Comparison of ENCODE assay signal across 7 mouse cellular contexts in genomic region chr8:9975898-9976611, GRCm38 (mm10). TPM values are rescaled to one million over a fixed set of nuclear protein-coding genes. Genes with fewer than 3 reads are reported as not detected.
A peak's percentile ranks its signal among the peaks of the same experiment; 100 is the strongest.
DNase-seq lines count a peak whose midpoint lies in the region; ATAC-seq lines count a peak whose summit lies in the region.

No protein-coding gene starts in this region.

- DNase-seq in adrenal gland, postnatal 14 days: peak; percentile 99
- peak; percentile 99 for DNase-seq in embryonic facial prominence, embryonic 11.5 days (ENCODE audit: low spot score)
- peak; percentile 99 for DNase-seq in kidney, adult 11 months
- peak; percentile 100 for DNase-seq in limb, embryonic 10.5 days (ENCODE audit: low spot score)
- peak; percentile 96 for DNase-seq in spleen, adult 12 weeks (ENCODE audit: low spot score)

- peak overlapping the region; percentile 76 for H3K9ac ChIP-seq in embryonic facial prominence, embryonic 11.5 days (replicated peaks; ENCODE audit: low read length)
- peak overlapping the region; percentile 77 for H3K9ac ChIP-seq in midbrain, embryonic 13.5 days (replicated peaks)

- H3K27me3 ChIP-seq in embryonic facial prominence, embryonic 11.5 days (ENCODE audit: control insufficient read depth, insufficient read depth, low read length): no peaks in the 10 kb centered on the region
- no peaks in the 10 kb centered on the region for H3K27me3 ChIP-seq in limb, embryonic 10.5 days (ENCODE audit: low read depth, poor library complexity, severe bottlenecking)
- no peaks in the 10 kb centered on the region for H3K27me3 ChIP-seq in midbrain, embryonic 13.5 days

- no peak overlapping the region for H3K27ac ChIP-seq in embryonic facial prominence, embryonic 11.5 days (replicated peaks; ENCODE audit: low read depth, low read length)
- H3K27ac ChIP-seq in limb, embryonic 10.5 days: peak overlapping the region; percentile 85
- H3K27ac ChIP-seq in midbrain, embryonic 13.5 days: peak overlapping the region; percentile 33

- H3K4me1 ChIP-seq in embryonic facial prominence, embryonic 11.5 days (ENCODE audit: control insufficient read depth, insufficient read depth, low read length): no peaks in the 10 kb centered on the region; the same call in 1 of the 2 replicates
- peaks cover 25% of the 10 kb centered on the region for H3K4me1 ChIP-seq in limb, embryonic 10.5 days
- H3K4me1 ChIP-seq in midbrain, embryonic 13.5 days (replicated peaks): peaks cover 39% of the 10 kb centered on the region

- H3K4me2 ChIP-seq in embryonic facial prominence, embryonic 11.5 days (ENCODE audit: low read depth, low read length): peak overlapping the region; percentile 59
- peak overlapping the region; percentile 63 for H3K4me2 ChIP-seq in midbrain, embryonic 13.5 days (replicated peaks)

- WGBS in embryonic facial prominence, embryonic 11.5 days: under 1% methylated on average over 46 of the region's 47 CpGs
- under 1% methylated on average over 47 of the region's 47 CpGs for WGBS in limb, embryonic 10.5 days
- WGBS in midbrain, embryonic 13.5 days: under 1% methylated on average over 47 of the region's 47 CpGs

- no peaks in the 10 kb centered on the region for H3K36me3 ChIP-seq in embryonic facial prominence, embryonic 11.5 days (replicated peaks; ENCODE audit: control insufficient read depth, insufficient read depth, low read depth, low read length)
- peaks cover 26% of the 10 kb centered on the region for H3K36me3 ChIP-seq in limb, embryonic 10.5 days
- H3K36me3 ChIP-seq in midbrain, embryonic 13.5 days: peaks cover 26% of the 10 kb centered on the region

- H3K4me3 ChIP-seq in embryonic facial prominence, embryonic 11.5 days (ENCODE audit: low read depth, low read length): peak overlapping the region; percentile 70
- peak overlapping the region; percentile 80 for H3K4me3 ChIP-seq in limb, embryonic 10.5 days
- H3K4me3 ChIP-seq in midbrain, embryonic 13.5 days (replicated peaks): peak overlapping the region; percentile 66

- no peaks in the 10 kb centered on the region for H3K9me3 ChIP-seq in embryonic facial prominence, embryonic 11.5 days (replicated peaks; ENCODE audit: control insufficient read depth, low read length)
- no peaks in the 10 kb centered on the region for H3K9me3 ChIP-seq in limb, embryonic 10.5 days (replicated peaks)
- H3K9me3 ChIP-seq in midbrain, embryonic 13.5 days: no peaks in the 10 kb centered on the region

- ATAC-seq in embryonic facial prominence, embryonic 11.5 days (replicated peaks; ENCODE audit: insufficient number of reproducible peaks, low FRiP score, low TSS enrichment, low read depth): peak; percentile 95
- peak; percentile 82 for ATAC-seq in granulocyte monocyte progenitor cell, adult 5-6 weeks (replicated peaks; ENCODE audit: poor library complexity, severe bottlenecking)
- peak; percentile 97 for ATAC-seq in midbrain, embryonic 13.5 days

RNA-seq across cellular contexts. Expression of gene Lig4, which starts 1.4 kb away (rescaled TPM):
- 6.1 and 6.6 TPM in 2 replicates for total RNA-seq in adrenal gland, postnatal 14 days (2021)
- polyA plus RNA-seq in embryonic facial prominence, embryonic 11.5 days (2014; fragmentation: Nextera tagmentation; extraction: Ambion mirVana): 9.2 and 9.9 TPM in 2 replicates
- 2.3 and 2.8 TPM in 2 replicates for total RNA-seq in granulocyte monocyte progenitor cell, adult 5-6 weeks (2014; fragmentation: Nextera tagmentation)
- total RNA-seq in granulocyte monocyte progenitor cell, adult 5-6 weeks (2017): 1.2 and 1.4 TPM in 2 replicates
- 7.2 and 8.9 TPM in 2 replicates for polyA plus RNA-seq in limb, embryonic 10.5 days (2016; fragmentation: Nextera tagmentation; extraction: Ambion mirVana)
- polyA plus RNA-seq in midbrain, embryonic 13.5 days (2015; fragmentation: Nextera tagmentation; extraction: Ambion mirVana): 11.4 and 13.6 TPM in 2 replicates

RNA-seq across cellular contexts. Expression of gene Abhd13, which starts 1.5 kb away (rescaled TPM):
- total RNA-seq in adrenal gland, postnatal 14 days (2021): 19.2 and 20.7 TPM in 2 replicates
- polyA plus RNA-seq in embryonic facial prominence, embryonic 11.5 days (2014; fragmentation: Nextera tagmentation; extraction: Ambion mirVana): 22.0 and 25.6 TPM in 2 replicates
- 8.7 and 11.1 TPM in 2 replicates for total RNA-seq in granulocyte monocyte progenitor cell, adult 5-6 weeks (2014; fragmentation: Nextera tagmentation)
- 14.5 and 14.8 TPM in 2 replicates for total RNA-seq in granulocyte monocyte progenitor cell, adult 5-6 weeks (2017)
- 16.3 and 17.3 TPM in 2 replicates for polyA plus RNA-seq in limb, embryonic 10.5 days (2016; fragmentation: Nextera tagmentation; extraction: Ambion mirVana)
- polyA plus RNA-seq in midbrain, embryonic 13.5 days (2015; fragmentation: Nextera tagmentation; extraction: Ambion mirVana): 13.8 and 14.4 TPM in 2 replicates

RNA-seq across cellular contexts. Expression of gene Tnfsf13b, which starts 30.2 kb away (rescaled TPM):
- total RNA-seq in adrenal gland, postnatal 14 days (2021): 2.3 and 3.5 TPM in 2 replicates
- polyA plus RNA-seq in embryonic facial prominence, embryonic 11.5 days (2014; fragmentation: Nextera tagmentation; extraction: Ambion mirVana): 0.17 TPM in 1 of 2 replicates, not detected in the other
- 0.19 and 4.2 TPM in 2 replicates for total RNA-seq in granulocyte monocyte progenitor cell, adult 5-6 weeks (2014; fragmentation: Nextera tagmentation)
- total RNA-seq in granulocyte monocyte progenitor cell, adult 5-6 weeks (2017): 0.34 and 2.4 TPM in 2 replicates
- not detected in 2 replicates for polyA plus RNA-seq in limb, embryonic 10.5 days (2016; fragmentation: Nextera tagmentation; extraction: Ambion mirVana)
- polyA plus RNA-seq in midbrain, embryonic 13.5 days (2015; fragmentation: Nextera tagmentation; extraction: Ambion mirVana): 0.32 and 0.34 TPM in 2 replicates
